Mouse (Mus musculus) intestine, embryonic 14.5 days (tissue): ENCODE measurements around the gene Olfr1040. TPM values are rescaled to one million over a fixed set of nuclear protein-coding genes. Genes with fewer than 3 reads are reported as not detected.

Experiments
- polyA plus RNA-seq: library from polyadenylated mRNA; unstranded; fragments of >200 nt; fragmentation: Nextera tagmentation; extraction: Ambion mirVana; gene quantifications from 2 replicates; pipeline ENCODE4 v1.2.1, GENCODE M21; 2014

Olfr1040 gene
- polyA plus RNA-seq, 1 experiment from 2014 or later: not detected

Other genes starting within 250 kb of the Olfr1040 start
- gene Olfr1024, start 241.7 kb downstream of the Olfr1040 start, polyA plus RNA-seq: not detected in 2 replicates
- not detected in 2 replicates for gene Olfr1025-ps1, start 231.5 kb downstream of the Olfr1040 start, polyA plus RNA-seq
- not detected in 2 replicates for gene Olfr1026, start 225.2 kb downstream of the Olfr1040 start, polyA plus RNA-seq
- gene Olfr1028, start 196.3 kb downstream of the Olfr1040 start, polyA plus RNA-seq: not detected in 2 replicates
- not detected in 2 replicates for gene Olfr1029, start 172.8 kb downstream of the Olfr1040 start, polyA plus RNA-seq
- not detected in 2 replicates for gene Olfr1030, start 167.5 kb downstream of the Olfr1040 start, polyA plus RNA-seq
- gene Olfr1031, start 156.4 kb downstream of the Olfr1040 start, polyA plus RNA-seq: not detected in 2 replicates
- not detected in 2 replicates for gene Olfr1032, start 141.2 kb downstream of the Olfr1040 start, polyA plus RNA-seq
- gene Olfr1033, start 126.1 kb downstream of the Olfr1040 start, polyA plus RNA-seq: 2.3 and 2.7 TPM in 2 replicates
- gene Olfr1034, start 100.9 kb downstream of the Olfr1040 start, polyA plus RNA-seq: 0.07 TPM in 1 of 2 replicates, not detected in the other
- gene Olfr1036, start 72.7 kb downstream of the Olfr1040 start, polyA plus RNA-seq: not detected in 2 replicates
- gene Olfr1037, start 59.3 kb downstream of the Olfr1040 start, polyA plus RNA-seq: not detected in 2 replicates
- not detected in 2 replicates for gene Olfr1039, start 10.8 kb downstream of the Olfr1040 start, polyA plus RNA-seq
- not detected in 2 replicates for gene Olfr1042, start 15.1 kb upstream of the Olfr1040 start, polyA plus RNA-seq
- not detected in 2 replicates for gene Olfr1043, start 20.8 kb upstream of the Olfr1040 start, polyA plus RNA-seq
- gene Olfr1044, start 31.1 kb upstream of the Olfr1040 start, polyA plus RNA-seq: not detected in 2 replicates
- gene Olfr52, start 39.0 kb upstream of the Olfr1040 start, polyA plus RNA-seq: not detected in 2 replicates
- not detected in 2 replicates for gene Olfr1045, start 56.3 kb upstream of the Olfr1040 start, polyA plus RNA-seq
- gene Olfr1046, start 72.6 kb upstream of the Olfr1040 start, polyA plus RNA-seq: not detected in 2 replicates
- gene Olfr1047, start 84.7 kb upstream of the Olfr1040 start, polyA plus RNA-seq: not detected in 2 replicates
- gene Olfr1048, start 93.6 kb upstream of the Olfr1040 start, polyA plus RNA-seq: not detected in 2 replicates
- gene Olfr1049, start 111.6 kb upstream of the Olfr1040 start, polyA plus RNA-seq: not detected in 2 replicates
- not detected in 2 replicates for gene Olfr1051, start 132.4 kb upstream of the Olfr1040 start, polyA plus RNA-seq
- gene Olfr1052, start 145.7 kb upstream of the Olfr1040 start, polyA plus RNA-seq: not detected in 2 replicates
- not detected in 2 replicates for gene Olfr1053, start 168.6 kb upstream of the Olfr1040 start, polyA plus RNA-seq
- gene Olfr1054, start 188.7 kb upstream of the Olfr1040 start, polyA plus RNA-seq: not detected in 2 replicates
- not detected in 2 replicates for gene Olfr1055, start 203.6 kb upstream of the Olfr1040 start, polyA plus RNA-seq
- gene Olfr1056, start 215.7 kb upstream of the Olfr1040 start, polyA plus RNA-seq: not detected in 2 replicates
- not detected in 2 replicates for gene Olfr1057, start 231.7 kb upstream of the Olfr1040 start, polyA plus RNA-seq
- not detected in 2 replicates for gene Olfr1058, start 241.8 kb upstream of the Olfr1040 start, polyA plus RNA-seq